Mouse (Mus musculus): ENCODE data around the gene Brd3os.
A peak's percentile ranks its signal among the peaks of the same experiment; 100 is the strongest.

The Brd3os gene

DNA sequence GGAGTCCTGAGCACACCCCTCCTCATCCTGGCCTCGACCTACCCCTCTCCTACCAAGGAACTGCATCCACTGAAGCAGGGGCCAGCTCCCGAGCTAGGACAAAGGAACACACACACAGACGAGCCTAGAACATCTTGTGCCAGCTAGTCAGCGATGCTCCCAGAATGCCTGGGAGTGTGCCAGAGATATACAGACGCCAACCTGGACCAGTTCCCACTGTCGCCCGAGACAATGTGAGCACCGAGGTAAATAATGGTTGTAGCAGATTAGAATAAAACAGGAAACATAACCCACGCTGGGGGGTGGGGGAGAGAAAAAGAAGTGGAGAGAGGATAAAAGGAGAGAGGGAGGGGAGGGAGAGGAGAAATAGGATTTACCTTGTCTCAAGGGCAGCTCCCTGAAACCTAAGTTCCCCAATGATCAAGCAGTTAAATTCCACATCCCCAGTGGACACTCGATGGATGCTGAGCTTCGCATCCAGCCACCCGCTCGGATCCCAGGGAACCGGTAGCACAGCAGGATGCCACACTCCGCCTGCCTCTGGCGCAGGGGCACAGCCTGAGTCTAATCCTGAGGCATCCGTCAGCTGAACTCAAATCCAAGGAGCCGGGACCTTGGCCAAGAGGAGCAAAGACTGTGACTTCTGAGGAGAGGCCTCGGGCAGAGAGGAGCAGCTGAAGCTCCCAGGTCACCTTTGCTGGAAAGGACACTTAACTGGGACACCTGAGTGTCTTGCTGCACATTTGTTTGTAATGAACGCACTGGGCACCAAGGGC is 20.6 kb upstream of the Brd3os start:
- DNase-seq (ENCODE audit: low spot score in 2 of 2) = no peak

GRCm38 (mm10) chr2:27423596-27423995 is 18.5 kb upstream of the Brd3os start:
- DNase-seq (ENCODE audit: low spot score in 2 of 2) = no peak

GRCm38 (mm10) chr2:27425161-27425611 is 16.9 kb upstream of the Brd3os start:
- no peak for DNase-seq (ENCODE audit: low spot score in 2 of 2)

DNA sequence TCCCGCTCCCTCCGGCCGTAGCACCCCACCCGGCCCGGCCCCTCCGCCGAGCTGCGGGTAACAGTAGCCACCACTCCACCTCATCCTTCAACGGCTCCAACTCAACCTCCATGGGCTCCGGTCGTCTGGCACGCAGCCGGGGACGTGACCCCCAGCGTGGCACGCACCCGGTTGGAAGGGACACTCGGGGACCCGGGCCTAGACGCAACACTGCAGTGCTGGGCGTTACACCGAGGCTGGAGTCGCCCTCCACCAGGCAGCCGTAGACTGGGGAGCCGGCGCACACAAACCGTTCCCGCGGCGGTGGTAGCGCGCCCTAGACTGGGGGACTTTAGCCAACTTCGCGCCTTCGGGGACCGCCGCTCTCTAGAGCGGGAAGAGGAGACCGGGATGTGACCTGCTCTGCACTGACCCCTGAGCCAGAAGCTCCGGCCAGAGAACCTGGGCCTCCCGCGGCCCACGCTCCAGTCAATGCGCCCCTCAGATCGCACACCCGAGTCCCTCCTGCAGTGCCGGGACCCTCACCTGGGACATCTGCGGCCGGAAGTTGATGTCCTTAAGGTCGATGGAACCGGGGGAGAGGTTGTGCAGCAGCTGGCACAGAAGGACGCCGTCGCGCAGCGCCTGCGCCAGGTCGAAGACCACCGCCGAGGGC is 16.2 kb upstream of the Brd3os start:
- no peak for DNase-seq (ENCODE audit: low spot score in 2 of 2)

DNA sequence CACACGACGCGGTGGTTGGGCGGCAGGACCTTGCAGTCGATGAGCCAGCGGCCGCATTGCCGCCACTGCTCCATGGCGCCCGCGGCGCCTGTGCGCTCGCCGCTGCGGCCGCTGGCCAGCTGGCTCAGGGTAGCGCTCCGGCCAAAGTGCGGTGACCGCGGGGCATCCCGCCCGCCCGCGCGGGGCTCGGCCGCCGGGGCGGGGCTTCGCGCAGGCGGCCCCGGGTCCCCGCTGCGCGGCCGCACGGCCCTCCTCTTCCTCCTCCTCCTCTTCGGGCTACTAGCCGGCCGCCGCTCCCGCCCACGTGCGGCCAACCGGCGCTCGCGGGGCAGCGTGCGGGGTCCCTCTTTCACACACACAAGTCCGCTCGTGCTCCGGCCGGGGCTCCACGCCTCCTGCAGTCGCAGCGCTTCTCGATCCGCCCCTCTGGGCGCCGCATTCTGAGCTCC is 15.7 kb upstream of the Brd3os start:
- no peak for DNase-seq (ENCODE audit: low spot score in 2 of 2)

DNA sequence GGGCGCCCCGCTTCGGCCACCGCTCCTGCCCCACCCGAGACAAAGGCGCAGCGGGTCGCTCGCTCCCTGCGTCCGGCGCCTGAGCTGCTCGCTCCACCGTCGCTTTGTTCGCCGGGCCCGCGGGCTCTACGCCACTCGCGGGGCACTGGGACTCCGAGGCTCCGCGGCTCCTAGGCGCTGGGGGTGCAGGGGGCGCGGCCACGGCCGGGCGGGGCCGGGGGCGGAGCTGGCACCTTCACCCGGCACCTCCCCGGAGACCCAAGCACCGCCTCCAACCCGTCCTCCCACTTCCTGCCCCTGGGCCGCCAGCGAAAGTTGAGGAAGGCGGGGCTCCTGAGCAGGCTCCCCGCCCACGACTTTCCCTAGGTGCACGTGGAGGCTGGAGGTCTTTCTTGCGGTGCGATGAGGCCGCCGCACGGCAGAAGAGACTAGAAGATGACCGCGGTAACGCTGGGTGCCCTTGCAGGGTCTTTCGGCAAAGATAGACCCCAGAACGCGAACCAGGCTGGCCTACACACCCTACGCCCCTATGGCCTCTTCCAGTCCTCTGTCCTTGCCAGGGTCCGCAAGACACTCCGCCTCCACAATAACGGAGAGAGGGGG is 15.2 kb upstream of the Brd3os start, which contains the start of gene Vav2:
TSS of gene Vav2 (minus strand) at position 179 of the 603 bp plus-strand sequence.
- peak; percentile 92 to 93 for DNase-seq (ENCODE audit: low spot score in 2 of 2)

GRCm38 (mm10) chr2:27428071-27428470 is 14.1 kb upstream of the Brd3os start:
- DNase-seq (ENCODE audit: low spot score in 2 of 2) = peak; percentile 66 to 86

DNA sequence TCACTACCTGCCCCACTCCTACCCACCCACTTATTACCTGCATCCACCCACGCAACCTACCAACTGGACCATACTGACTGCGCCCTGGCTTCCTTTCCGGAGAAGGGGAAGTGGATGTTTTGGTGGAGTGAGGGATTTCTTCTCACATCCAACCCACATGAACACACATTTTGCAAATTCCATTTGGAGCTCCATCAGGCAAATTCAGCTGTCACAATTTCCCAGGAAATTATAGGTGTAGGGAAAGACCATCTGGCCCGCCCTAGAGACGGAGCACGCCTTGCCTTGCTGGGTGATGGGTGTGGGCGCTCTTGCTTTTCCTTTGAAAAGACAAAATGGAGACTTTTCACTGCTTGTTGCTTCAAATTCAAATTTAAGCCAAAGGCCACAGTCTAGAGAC is 11.5 kb upstream of the Brd3os start:
- DNase-seq (ENCODE audit: low spot score in 2 of 2) = no peak

- no peak for DNase-seq (ENCODE audit: low spot score in 2 of 2)
These were observed 9.5 kb upstream of the Brd3os start for GRCm38 (mm10) chr2:27432599-27432998.

DNA sequence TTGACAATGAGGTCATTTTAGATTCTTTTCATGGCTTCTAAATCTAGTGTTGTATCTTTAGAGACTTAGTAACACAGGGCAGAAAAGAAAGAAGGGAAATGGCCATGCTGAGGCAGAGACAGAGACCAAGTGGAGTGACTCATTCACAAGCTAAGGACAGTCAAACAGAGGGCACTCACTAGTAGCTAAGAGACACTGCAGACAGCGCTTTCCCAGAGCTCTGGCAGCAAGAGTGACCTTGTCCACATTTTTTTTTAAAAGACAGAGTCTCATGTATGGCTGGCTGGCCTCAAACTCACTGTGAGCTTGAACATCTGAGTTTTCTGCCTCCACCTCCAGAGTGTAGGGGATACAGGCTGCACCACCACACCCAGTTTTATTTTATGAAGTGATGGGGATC is 4.2 kb upstream of the Brd3os start:
- DNase-seq (ENCODE audit: low spot score in 2 of 2) = no peak

- no peak for DNase-seq (ENCODE audit: low spot score in 2 of 2)
These were observed 3.8 kb upstream of the Brd3os start for GRCm38 (mm10) chr2:27438281-27438680.

- DNase-seq (ENCODE audit: low spot score in 2 of 2) = no peak
These were observed 755 bp downstream of the Brd3os start for GRCm38 (mm10) chr2:27442708-27443449.

DNA sequence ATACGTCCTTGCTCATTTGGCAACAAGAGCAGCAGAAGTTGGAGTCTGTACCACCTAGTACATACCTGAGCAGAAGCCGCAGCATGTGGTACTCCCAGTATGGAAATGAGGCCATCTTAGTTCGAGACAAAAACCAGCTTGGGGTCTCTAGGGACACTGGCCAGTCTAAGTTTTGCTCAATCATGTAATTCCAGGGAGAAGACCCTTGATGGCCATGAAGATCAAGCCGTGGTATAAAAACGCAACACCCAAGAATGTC is 1.3 kb downstream of the Brd3os start:
- DNase-seq (ENCODE audit: low spot score in 2 of 2) = no peak

- DNase-seq (ENCODE audit: low spot score in 2 of 2) = no peak
These were observed 3.8 kb downstream of the Brd3os start for GRCm38 (mm10) chr2:27445910-27446309.

- DNase-seq (ENCODE audit: low spot score in 2 of 2) = no peak
These were observed 4.7 kb downstream of the Brd3os start for GRCm38 (mm10) chr2:27446812-27447211.

DNA sequence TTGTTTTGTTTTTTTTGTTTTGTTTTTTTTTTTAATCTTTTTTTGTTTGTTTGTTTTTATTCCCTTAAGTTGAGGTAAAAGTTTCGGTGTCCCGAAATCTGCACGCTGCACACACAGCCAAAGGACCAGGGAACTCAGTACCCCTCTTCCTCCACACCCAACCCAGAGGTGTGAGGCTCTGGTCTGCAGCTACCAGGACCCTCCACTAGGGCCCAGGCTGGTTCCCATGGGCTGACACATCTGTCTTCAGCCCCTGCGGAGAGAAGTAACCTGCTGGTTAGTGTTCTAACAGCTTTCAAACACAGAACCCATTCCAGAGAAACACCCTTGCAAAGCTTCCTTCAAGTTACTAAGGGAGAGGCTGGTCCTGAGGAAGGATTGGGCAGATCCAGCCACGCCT is 5.7 kb downstream of the Brd3os start:
- DNase-seq (ENCODE audit: low spot score in 2 of 2) = no peak

DNA sequence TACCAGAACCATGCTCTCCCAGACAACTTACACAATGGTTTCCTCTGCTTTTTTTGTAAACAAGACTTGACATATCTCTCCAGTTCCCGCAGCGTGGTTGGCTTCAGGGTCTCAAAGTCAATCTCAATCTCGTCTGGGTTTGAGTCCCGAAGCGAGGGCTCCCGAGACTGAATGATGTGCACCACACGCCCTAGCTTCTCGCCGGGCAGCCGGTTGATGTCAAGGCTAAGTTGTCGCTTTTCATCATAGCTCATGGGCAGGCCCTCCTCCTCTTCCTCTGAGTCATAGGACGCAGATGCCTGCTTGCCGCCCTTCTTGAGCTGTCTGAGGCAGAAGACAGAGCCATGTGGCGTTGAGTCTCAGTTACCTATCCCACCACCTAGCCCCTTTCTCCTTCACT is 8.1 kb downstream of the Brd3os start:
- no peak for DNase-seq (ENCODE audit: low spot score in 2 of 2)

DNA sequence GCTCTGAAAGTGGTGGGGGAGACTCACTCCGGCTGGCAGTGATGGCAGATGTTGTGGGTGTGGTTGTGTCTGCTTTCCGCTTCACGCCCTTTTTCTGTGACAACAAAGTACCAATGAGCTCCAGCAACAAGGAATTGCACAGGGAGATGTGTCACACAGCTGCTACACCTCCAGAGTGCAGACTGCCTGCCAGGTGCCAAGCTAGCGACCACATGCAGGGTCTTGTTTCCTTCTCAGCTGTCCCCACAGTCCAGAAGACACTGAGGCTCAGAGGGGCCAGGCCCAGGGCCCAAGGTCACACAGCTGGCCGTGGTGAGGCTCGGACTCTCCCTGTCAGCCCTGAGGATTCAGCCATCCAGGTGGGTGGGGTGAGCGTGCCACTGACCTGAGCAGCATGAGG is 17.6 kb downstream of the Brd3os start:
- DNase-seq (ENCODE audit: low spot score in 2 of 2) = no peak

DNA sequence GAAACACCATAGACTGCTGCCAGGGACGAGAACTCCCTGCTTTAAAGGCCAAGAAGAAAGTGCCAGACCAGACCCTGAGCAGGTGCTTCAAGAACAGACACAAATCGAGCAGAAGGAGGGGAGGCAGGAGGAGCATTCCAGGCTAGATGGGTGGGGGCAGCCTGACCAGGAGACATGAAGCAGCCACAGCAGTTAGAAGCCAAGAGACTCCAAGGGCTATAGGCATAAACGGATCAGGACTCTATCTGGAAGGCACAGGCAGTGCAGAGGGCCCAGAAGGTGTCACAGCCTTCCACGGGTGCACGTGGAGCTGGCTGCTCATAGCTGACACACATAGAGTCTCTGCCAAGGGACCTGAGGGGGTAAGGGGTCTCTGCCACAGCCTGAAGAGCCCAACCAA is 18.0 kb downstream of the Brd3os start:
- no peak for DNase-seq (ENCODE audit: low spot score in 2 of 2)

GRCm38 (mm10) chr2:27460651-27461050 is 18.5 kb downstream of the Brd3os start:
- no peak for DNase-seq (ENCODE audit: low spot score in 2 of 2)

- DNase-seq (ENCODE audit: low spot score in 2 of 2) = no peak
These were observed 19.9 kb downstream of the Brd3os start for GRCm38 (mm10) chr2:27461881-27462660.

- no peak for DNase-seq (ENCODE audit: low spot score in 2 of 2)
These were observed 20.8 kb downstream of the Brd3os start for GRCm38 (mm10) chr2:27462901-27463300.

All from urinary bladder, postnatal 4 days (tissue).